Mouse (Mus musculus) layer of hippocampus, adult 11-12 months (tissue): Measurements from ENCODE around the gene Lekr1.

Source experiments
- DNase-seq: peaks from one replicate; pipeline ENCODE4 v3.0.0; 2022; ENCODE audit warnings: low spot score

Gene Lekr1

DNA sequence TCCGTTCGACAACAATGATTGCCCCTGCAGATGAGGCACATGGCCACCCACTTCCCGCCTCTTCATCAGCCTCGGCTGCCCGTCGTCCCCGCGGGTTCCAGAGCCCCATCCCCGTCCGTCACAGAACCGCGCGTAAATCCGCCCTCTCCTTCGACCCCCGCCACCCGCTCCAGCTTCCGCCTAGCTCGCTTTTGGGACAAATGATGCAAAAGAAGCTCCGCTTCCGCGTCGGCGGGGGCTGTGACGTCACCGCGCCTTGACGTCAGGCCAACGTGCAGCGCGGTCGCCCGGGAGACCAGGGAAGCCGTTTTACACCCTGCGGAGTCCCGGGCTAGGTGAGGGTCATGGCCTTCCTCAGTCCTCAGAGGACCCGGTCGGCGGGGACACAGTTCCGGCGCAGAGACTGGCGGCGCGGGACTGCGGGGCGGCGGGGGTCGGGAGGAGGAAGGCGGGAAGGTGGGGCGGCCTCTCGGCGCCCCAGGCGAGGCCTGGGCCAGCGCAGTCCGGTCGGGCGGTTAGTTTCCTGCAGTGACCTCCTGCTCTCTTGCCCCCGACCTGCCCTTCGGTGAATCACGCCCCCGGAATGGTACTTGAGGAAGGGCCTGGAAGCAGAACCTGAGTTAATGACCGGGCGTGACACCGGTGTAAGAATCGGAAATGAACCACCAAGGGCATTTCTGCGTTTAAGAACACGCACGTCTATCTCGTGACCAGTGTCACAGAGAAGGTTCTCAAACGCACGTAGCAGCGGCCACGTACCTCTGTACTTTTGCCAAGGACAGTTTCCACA, at the start of gene Lekr1:
Gene Lekr1, plus strand, starts transcription at position 252 of the 790 bp plus-strand sequence.
- peak; percentile 91 for DNase-seq

- DNase-seq: no peak
These were observed 48.5 kb upstream of the Lekr1 start for GRCm38 (mm10) chr3:65617507-65617906.

- DNase-seq: no peak
These were observed 46.7 kb upstream of the Lekr1 start for GRCm38 (mm10) chr3:65619340-65619739.

GRCm38 (mm10) chr3:65623057-65623456, 43.0 kb upstream of the Lekr1 start:
- DNase-seq: no peak

DNA sequence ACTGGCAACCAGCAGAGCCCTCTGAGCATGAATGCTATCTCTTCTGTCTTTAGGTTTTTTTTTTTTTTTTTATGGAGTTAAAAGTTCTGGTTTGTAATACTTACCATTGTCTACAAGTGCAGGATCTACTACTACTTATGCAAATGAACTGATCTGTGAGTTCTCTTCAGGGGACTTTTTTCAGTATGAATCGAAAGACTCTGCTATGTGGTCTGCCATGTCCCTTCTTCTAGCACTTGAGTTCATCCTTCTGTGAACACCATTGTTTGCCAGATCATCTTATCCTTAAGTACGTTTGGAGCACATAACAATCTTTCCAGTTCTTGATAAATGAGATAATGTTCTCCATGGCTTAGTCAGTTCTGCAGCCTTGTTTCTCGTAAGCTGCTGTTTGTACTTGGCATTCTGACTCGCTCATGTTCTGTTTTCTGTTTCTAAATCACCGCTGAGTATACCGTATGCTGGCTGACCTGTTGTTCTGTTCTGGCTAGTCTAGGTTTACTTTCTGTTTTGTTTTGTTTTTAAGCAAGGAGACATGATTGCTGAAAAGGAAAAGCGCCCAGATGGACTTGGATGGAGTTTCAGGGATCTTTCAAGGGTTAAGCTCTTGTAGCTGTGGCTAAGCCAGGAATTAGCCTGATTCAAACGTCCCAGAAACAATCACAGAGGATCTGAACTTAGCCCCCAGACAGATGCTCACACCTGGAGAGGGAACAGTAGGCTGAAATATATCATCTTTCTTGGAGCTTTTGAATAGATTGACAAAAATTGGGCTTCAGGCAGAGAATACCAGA, 40.3 kb upstream of the Lekr1 start:
- DNase-seq: no peak

DNA sequence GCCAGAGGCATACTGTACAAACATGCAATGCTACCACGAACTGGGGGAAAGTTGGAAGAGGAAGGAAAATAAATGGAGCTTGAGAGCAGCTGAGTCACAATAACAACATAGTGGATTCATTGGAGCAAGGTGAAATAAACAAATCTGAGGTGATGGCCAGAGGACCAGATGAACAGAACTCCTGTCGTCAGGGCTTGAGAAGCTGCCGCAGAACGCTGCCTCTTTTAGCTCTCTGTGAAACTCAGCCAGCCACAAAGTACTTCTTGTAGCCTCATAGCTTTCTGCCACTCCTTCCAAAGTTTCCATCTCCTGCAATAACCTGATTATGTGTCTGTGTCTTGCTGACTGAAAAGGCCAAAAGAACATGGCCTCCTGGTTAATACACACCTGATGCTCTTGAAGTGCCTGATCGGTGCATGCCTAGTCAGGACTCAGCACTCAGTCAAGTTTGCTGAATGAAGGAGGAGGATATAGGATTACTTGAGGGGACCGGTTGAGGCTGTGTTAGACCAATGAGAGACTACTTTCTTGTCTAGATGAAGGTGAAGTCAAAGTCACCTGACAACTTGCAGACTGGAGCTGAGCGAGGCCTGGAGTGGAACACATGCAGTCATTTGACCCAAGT, 39.6 kb upstream of the Lekr1 start:
- no peak for DNase-seq

DNA sequence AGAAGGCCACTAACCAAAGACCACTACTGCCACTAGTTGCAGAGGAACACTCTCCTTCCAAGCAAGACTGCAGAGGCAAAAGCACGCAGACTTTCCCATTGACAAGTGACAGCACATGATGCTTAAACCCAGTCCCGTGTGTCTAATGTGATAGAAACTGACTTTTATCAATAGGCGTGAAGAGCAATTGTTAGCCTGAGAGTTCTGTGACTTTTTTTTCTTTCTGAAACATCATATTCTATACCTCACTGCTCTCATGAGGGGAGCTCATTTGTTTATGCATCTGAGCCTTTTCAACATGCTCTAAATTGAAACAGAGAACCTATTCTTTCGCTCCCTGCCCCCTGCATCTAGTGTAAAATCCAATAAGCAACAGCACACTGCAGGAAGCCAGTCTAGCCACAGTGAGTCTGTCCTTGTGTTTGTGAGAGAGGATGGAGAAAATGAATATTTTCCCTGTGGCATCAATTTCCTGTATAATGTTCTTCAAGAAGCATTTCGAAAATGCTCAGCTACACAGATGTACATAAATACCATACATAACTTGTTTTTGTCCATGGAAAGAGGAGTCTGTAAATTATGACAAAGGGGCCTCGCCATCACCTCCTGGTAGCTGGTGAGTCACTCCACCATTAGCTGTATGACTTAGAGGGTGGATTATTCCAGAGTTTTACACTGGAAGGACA, 38.9 kb upstream of the Lekr1 start:
- DNase-seq: no peak

- DNase-seq: no peak
These were observed 38.4 kb upstream of the Lekr1 start for GRCm38 (mm10) chr3:65627707-65628028.

DNA sequence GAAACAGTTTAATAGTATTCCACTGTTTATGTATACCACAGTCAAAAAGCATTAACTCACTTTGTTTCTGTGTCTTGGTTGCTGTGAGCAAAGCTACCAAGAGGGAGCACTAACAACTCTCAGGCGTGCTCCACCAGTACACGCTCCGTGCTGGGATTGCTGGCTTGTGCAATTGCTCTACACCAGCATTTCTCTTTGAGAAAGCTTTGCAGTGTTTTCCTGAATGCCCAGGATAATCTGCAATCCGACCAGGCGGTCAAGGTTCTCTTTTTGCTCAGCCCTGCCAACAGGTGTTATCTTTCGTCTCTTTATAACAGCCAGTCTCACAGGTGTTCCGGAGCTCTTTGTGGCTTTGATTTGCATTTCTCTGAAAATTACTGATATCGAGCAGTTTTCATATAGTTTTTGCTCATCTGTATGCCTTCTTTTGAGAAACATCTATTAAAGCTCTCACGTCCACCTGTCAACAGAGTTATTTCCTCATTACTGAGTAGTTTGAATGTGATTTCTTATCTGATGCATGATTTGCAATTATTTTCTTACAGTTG, 36.4 kb upstream of the Lekr1 start:
- DNase-seq: no peak

- no peak for DNase-seq
These were observed 32.4 kb upstream of the Lekr1 start for GRCm38 (mm10) chr3:65633604-65634003.

GRCm38 (mm10) chr3:65635983-65636382, 30.0 kb upstream of the Lekr1 start:
- no peak for DNase-seq

GRCm38 (mm10) chr3:65637313-65637712, 28.7 kb upstream of the Lekr1 start:
- DNase-seq: no peak

DNA sequence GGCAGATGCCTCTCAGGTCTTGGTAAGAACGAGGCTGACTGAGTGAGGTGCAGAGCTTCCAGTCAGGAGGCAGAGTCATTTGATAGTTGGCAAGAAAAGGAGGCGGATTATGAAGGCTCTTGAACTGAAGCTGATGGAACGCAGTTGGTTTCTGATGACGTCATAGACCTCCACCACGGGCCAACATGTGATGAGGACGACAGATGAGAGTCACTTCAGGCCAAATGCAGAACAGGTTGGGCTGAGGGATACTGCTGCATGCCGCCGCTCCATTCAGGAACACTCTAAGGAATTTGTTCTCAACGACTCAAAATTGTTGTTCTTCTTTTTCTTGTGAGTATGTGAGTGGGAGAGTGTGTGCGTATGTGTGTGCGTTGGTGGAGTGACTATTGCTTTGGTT, 27.1 kb upstream of the Lekr1 start:
- DNase-seq: no peak

DNA sequence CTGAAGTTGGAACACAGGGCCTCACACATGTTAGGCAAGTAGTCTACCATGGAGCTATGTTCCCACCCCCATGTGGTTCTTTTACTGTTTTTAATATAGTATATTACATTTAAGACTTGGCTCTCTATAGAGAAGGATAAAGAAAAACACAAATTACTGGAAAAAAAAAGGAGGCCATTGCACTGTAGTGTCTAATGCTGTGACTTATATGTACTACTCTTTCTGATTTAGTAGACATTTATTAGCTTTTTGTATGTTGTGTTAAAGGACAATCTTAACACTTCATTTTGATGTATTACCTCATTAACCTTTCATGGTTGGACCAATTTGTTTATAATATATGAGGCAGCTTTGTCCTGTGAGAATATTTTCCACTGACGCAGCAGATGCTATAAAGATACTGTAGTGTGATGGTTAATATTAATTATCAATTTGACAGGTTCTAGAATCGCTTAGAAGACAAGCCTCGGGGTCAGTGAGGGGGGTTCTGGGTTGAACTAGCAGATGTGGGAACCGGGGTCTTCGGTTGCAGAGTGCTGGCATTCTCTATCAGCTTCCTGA, 26.5 kb upstream of the Lekr1 start:
- no peak for DNase-seq

- no peak for DNase-seq
These were observed 23.1 kb upstream of the Lekr1 start for GRCm38 (mm10) chr3:65642959-65643358.

DNA sequence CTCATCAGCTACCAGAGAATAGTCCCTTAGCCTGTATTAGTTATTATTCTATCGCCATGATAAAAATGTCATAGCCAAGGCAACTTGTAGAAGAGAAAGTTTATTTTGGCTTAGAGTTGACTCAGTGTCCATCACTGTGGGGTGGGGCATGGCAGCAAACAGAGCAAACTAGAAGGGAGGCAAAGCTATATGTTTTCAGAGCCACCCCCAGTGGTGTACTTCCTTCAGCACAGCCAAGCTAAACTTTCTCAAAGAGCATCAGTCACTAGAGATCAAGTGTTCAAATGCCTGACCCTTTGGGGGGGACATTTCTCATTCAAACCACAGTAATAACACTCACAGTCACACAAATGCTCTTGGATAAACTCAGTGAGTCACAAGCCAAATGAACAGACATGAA, 22.4 kb upstream of the Lekr1 start:
- no peak for DNase-seq

GRCm38 (mm10) chr3:65647592-65647991, 18.4 kb upstream of the Lekr1 start:
- no peak for DNase-seq

- no peak for DNase-seq
These were observed 17.1 kb upstream of the Lekr1 start for GRCm38 (mm10) chr3:65648913-65649312.

GRCm38 (mm10) chr3:65650156-65650815, 15.7 kb upstream of the Lekr1 start:
- DNase-seq: no peak

- no peak for DNase-seq
These were observed 11.4 kb upstream of the Lekr1 start for GRCm38 (mm10) chr3:65654541-65655206.

DNA sequence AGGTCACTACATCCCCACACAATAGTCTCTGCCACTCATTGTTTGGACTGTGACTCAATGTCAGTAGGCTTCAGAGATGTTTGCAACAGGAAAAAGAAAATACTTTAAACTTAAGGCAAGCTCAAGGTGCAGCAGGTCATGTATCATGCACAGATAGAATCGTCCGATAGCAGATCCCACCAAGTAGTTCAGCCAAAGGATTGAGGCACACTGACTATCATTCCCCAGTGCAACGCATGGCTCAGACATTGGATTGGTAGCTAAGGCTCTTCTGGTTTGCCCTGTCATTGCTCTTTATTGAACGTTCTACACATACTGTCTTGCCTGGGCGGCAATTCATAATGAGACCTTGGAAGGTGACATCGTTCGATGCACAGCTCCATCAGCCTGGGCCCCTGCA, 9.6 kb upstream of the Lekr1 start:
- no peak for DNase-seq
